Mouse (Mus musculus) bone marrow macrophage, adult 2 months (primary cell): Measurements from ENCODE around the gene Mvb12a.

ENCODE experiments used
- CTCF ChIP-seq: IDR thresholded peaks from 2 replicates; pipeline ENCODE4 v1.5.1; 2012; ENCODE audit warnings: low read depth, mild to moderate bottlenecking, low read length, moderate library complexity
- POLR2A ChIP-seq: IDR thresholded peaks from 2 replicates; pipeline ENCODE4 v1.6.1; 2012; ENCODE audit warnings: mild to moderate bottlenecking, low read depth, low read length, borderline replicate concordance

DNA sequence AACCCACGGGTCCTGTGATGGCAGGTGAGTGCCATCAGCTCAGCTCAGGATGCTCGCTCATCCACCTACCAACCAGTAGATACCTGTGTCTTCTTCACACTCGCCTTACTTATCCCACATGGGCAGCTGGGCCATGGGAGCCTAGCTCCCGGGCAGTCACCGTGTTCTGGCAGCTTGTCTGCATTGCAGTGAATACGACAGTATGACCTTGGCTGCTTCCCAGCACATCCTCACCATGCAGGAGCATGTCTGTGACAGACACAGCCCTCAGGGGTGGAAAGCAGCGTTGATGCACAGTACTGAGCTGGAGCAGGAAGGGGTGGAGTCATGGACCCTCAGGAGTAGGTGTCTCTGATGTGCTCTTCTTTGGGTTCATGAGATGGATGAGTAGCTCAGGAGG is 31.7 kb downstream of the Mvb12a start:
- TF ChIP-seq CTCF (no peak), POLR2A (no peak)
